Mouse (Mus musculus) E14TG2a.4 (cell line): ENCODE data around the gene Syce3.

Source experiments
- CTCF ChIP-seq: conservative IDR thresholded peaks from 2 replicates; pipeline ENCODE4 v1.5.1; 2014; ENCODE audit warnings: low read length
- POU5F1 ChIP-seq: IDR thresholded peaks from 2 replicates; pipeline ENCODE4 v1.6.1; 2014; ENCODE audit warnings: low read length, borderline replicate concordance

DNA sequence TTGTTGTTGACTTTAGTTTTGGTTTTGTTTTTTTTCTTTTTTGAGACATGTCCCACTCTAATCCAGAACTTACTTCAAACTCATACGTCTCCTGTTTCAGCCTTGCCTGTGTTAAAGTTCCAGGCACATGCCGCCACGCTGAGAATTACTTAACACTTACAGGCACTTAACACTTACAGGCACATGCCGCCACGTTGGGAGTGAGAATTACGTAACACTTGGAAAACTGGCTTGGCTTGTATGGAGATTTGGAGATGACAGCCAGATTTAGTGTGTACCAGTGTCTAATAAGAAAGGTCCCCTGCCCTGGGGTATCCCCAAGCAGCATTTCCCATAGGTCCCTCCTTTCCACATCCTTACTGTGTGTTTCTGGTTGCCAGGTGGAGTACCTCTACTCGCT lies 47.3 kb downstream of the Syce3 start:
- TF ChIP-seq CTCF (no peak), POU5F1 (no peak)
